Mouse (Mus musculus) gastrocnemius, adult 8-10 months (tissue): ENCODE data around the gene Ptch2. TPM values are rescaled to one million over a fixed set of nuclear protein-coding genes. Genes with fewer than 3 reads are reported as not detected.

ENCODE experiments used
- DNase-seq, 2 experiments: peaks; one replicate each; pipeline ENCODE4 v3.0.0; 2022; ENCODE audit warnings: low spot score in 2 of 2
- microRNA-seq: library from miRNA; unstranded; fragments of <30 nt; microRNA quantifications from one replicate; pipeline ENCODE4 v1.2.0, GENCODE M21; 2022
- total RNA-seq, 4 experiments: library from RNA; stranded (reverse); gene quantifications; 2 replicates each; pipeline ENCODE4 v1.2.4; 2022

Gene Ptch2
- total RNA-seq, 4 experiments from 2014 or later = 0.22 to 0.76 (median 0.69) TPM

GRCm38 (mm10) chr4:117151416-117151815 is 55.5 kb downstream of the Ptch2 start:
- DNase-seq = no peak

GRCm38 (mm10) chr4:117152714-117153113 is 56.8 kb downstream of the Ptch2 start:
- no peak for DNase-seq

- no peak for DNase-seq
Measured at GRCm38 (mm10) chr4:117155020-117155791, 59.3 kb downstream of the Ptch2 start.

- peak; percentile 72 to 76 for DNase-seq
Measured at GRCm38 (mm10) chr4:117155792-117156355, 60.0 kb downstream of the Ptch2 start, which contains the start of gene Rps8. Gene Rps8, minus strand, starts transcription at chr4:117156243.

- DNase-seq = no peak
Measured at GRCm38 (mm10) chr4:117156372-117156771, 60.5 kb downstream of the Ptch2 start.

GRCm38 (mm10) chr4:117159666-117160065 is 63.8 kb downstream of the Ptch2 start:
- DNase-seq = no peak

GRCm38 (mm10) chr4:117161183-117161582 is 65.3 kb downstream of the Ptch2 start:
- no peak for DNase-seq

Small RNAs within 50 kb of the gene (microRNA-seq; reads per million reads assigned to microRNA genes)
- gene Gm22398 = not detected

Other genes starting within 250 kb of the Ptch2 start
- under 1 TPM; 0.05 to 0.17 (median 0.07) TPM for gene Zswim5, start 218.7 kb upstream of the Ptch2 start, total RNA-seq
- 10 to 100 TPM; 63.0 to 69.1 (median 65.4) TPM for gene Urod, start 101.7 kb upstream of the Ptch2 start, total RNA-seq
- gene Hectd3, start 100.8 kb upstream of the Ptch2 start, total RNA-seq = 10 to 100 TPM; 11.5 to 19.0 (median 14.5) TPM
- 10 to 100 TPM; 18.3 to 24.1 (median 22.3) TPM for gene Eif2b3, start 76.7 kb upstream of the Ptch2 start, total RNA-seq
- 1 to 10 TPM; 1.6 to 3.2 (median 1.8) TPM for gene Btbd19, start 29.6 kb downstream of the Ptch2 start, total RNA-seq
- not detected for gene Tctex1d4, start 30.7 kb downstream of the Ptch2 start, total RNA-seq
- under 1 TPM; 0.29 to 0.89 (median 0.46) TPM for gene Plk3, start 37.9 kb downstream of the Ptch2 start, total RNA-seq
- gene Rps8, start 60.2 kb downstream of the Ptch2 start, total RNA-seq = 100 to 1,000 TPM; 486 to 610 (median 547) TPM
- not detected for gene Kif2c, start 86.6 kb downstream of the Ptch2 start, total RNA-seq
- 1 to 10 TPM; 3.1 to 5.9 (median 4.6) TPM for gene Tmem53, start 155.9 kb downstream of the Ptch2 start, total RNA-seq
- gene Armh1, start 156.1 kb downstream of the Ptch2 start, total RNA-seq = not detected